Mouse (Mus musculus) right cerebral cortex, adult 18-20 months (tissue): ENCODE results near the gene Noc3l.

Source experiments
- DNase-seq: peaks from one replicate; pipeline ENCODE4 v3.0.0; 2022; ENCODE audit warnings: mixed read lengths

The Noc3l gene

DNA sequence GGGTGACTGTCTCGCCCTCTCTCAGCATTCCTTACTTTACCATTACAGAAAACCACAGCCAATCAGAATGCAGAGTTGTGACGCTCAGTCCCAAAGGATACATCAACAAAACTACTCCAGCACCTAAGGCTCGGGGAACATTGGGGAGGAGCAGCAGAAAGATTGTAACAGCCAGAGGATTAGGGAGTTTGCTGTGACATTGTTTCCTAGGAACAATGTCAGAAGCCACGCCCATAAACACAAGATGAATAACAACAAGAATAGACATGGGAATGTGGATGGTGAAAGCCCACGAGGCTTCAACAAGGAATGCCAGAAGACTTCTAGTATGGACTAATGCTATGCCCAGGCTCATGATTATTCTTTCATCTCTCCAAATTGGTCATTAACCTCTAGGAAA is 61.0 kb downstream of the Noc3l start:
- no peak for DNase-seq

DNA sequence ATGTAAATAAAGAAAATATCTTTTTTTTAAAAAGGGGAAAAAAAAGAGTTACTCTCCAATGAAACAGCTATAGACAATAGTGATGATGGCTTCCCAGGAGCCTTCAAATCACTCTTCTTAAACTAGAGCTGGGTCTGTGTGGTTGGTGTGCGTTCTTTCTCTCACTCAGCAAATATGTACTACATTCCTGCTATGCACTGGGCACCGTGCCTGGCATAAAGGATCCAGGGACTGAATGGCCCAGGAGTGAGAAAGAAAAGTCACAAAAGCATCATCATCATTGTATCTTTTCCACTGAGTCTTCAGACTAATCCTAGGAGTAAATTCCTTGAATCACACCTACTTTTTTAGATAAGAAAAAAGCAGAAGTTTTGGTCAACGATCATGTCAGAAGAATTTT is 61.9 kb downstream of the Noc3l start:
- DNase-seq = no peak

DNA sequence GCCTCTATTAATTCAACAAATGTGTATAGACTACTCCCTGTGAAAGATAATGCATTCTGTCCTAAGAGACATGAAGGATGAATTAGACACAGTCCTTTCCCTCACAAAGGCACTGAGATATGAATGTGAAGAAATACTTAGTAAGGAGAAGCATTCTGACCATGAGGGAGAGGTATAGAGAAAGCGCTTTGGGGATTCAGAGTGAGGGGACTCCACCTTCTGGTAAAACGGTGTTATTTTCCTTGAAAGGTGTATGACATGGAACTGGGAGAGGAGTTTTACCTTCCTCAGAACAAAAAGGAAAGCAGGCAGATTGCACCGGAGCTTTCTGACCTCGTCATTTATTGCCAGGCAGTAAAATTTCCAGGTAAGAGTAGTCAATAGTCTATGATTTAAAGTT is 68.8 kb downstream of the Noc3l start:
- no peak for DNase-seq

DNA sequence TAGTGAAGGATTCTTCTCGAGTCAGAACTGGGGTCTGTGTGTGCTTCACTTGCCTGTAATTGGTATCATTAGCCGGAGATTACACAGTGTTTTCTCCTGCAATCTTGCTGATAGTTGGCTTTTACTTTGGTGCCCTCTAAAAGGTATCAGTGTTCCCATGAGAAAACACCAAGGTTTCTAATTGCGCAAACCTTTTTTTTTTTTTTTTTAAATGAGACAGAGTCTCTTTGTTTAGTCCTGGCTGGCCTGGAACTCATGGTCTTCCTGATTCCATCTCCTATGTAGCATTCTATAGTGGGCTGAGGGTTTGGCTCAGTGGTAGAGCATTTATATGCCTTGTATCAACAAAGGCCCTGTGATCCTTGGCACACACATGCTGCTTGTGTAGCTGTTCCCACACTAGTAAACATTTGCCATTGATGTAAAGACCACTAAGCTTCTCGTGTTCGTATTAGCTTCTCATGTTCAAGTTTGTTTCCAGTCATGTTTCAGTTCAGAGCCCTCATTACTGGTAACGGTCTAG is 72.5 kb downstream of the Noc3l start:
- DNase-seq = no peak

DNA sequence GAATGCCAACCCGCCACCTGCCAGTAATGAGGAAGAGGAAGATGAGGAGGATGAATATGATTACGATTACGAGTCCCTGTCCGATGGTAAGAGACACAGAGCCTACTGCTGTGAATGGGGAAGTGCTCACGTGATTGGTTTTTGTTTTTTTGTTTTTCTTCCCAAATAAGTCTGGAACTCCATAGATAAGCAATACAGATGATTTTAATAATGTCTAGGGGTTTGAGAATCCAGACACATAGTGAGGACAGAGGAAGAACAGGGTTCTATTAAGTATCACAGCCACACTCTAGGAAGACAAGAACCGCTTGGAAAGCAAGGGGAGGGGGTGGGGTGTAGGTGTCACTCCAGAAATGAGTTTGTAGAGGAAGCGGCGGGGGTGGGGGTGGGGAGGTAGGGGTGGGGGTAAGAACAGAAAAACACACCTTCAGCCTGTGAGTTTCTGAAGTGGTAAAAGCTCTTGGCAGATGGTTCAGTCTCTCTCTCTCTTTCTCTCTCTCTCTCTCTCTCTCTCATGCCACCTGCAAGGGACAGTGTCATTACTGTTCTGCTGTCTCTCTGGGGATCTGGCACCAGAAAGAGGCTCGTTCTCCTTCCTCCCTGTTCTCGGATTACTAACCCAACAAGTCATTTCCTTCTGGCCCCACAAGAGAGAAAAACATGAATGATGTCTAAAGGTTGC is 73.1 kb downstream of the Noc3l start:
- DNase-seq = no peak

DNA sequence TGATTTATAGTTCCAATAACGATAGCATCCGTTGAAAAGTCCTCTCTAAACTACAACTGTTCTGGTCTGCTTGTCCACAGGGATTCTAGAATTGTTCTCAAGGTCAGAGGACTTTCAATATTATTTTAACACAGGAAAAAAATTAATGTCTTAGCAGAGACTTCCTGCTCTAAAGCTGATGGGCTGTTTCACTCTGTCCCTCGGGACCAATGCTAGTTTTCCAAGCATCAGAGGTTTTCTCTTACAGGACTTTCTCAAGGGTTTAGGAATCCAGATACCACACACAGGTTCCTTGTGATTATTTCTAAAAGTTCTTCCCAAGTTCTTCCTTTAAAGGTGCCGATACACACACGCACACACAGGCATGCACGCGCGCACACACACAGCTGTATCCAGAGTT is 74.5 kb downstream of the Noc3l start:
- DNase-seq = no peak
